Mouse (Mus musculus) urinary bladder, postnatal 4 days (tissue): ENCODE measurements around the gene Mamdc2.

Experiments used
- DNase-seq, 2 experiments: peaks; one replicate each; pipeline ENCODE4 v3.0.0; 2021 to 2022; ENCODE audit warnings: low spot score in 2 of 2

Mamdc2 gene

DNA sequence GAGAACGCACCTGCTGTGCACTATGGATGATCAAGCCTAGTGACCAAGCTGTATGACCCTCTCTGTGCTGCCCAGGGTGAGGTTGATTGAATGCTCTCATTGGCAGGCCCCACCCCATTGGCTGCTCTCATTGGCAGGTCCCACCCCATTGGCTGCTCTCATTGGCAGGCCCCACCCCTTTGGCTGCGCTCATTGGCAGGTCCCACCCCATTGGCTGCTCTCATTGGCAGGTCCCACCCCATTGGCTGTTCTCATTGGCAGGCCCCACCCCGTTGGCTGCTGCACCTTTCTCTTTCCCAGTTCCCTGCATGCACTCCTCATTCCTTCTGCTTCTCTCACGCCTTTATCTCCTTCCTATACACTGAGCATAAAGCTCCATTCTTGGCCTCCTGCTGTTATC, 12.5 kb downstream of the Mamdc2 start:
- DNase-seq = no peak

DNA sequence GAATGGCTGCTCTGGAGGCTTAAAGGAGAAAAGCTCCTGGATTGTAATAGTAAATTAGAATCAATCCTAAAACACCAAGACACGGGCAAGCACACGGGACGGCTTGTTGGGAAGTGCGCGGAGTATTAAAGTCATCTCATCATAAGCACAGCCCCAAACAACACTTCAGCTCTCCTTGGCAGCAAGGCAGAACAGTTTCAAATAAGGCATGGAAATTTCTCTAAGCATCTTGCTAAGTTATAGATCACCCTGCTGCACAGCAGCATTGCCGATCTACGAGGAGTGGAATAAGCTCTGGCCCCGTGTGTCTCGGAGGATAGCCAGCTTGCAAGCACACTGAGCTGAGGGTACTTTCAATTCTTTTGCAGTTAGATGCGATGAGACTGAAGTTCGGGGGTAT, 13.8 kb downstream of the Mamdc2 start:
- no peak for DNase-seq

DNA sequence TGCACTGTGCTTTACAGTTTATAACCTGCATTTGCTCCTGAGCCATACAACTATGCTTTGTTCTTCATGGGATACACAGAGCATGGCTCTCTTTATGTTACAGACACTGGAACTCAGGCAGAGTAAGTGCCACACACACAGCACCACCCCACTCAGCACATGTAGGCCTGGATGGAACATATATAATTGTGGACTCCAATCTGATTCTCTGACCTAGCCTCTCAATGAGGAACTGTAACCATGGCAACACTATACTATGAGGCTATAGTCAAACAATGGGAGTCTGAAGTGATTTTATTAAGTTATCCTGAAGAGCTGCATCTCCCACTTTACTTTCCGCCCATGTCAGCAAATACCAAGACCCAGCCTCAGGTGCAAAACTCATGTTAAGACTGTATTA, 30.6 kb downstream of the Mamdc2 start:
- no peak for DNase-seq

DNA sequence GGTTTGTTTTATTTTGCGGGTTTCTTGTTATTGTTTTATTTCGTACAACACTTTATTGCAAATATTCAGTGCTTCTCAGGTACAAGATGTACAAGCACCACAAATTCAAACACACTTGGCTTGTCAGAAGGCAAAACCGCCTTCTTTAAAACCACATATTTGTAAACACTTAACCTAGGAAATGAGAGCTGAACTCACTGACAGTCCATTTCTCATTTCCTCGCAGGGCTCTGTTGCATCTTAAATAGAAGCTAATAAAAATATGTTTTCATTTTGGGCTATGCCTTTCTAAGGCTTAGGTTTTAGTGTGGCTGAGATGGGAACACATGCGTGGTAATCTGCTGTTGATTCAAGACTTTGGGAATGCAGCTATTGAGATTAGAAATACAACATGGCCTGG, 37.4 kb downstream of the Mamdc2 start:
- no peak for DNase-seq

DNA sequence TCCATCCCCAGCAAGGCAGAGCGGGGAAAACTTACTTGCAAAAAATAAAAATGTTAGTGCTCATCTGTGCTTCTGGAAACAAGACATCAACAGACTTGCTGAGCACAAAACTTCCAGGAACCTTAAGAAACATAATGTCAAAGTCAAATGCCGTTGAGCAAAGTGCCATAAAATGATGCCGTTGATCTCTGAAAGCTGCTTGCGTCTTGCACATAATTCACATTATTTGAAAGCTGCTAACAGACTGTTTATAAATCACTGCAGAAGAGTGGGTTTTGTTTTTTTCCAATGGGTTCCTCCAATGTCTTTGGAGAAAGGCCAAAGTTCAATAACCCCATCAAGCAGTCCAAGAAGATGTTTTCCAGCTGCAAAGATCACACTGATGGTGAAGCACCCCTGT, 37.9 kb downstream of the Mamdc2 start:
- no peak for DNase-seq

DNA sequence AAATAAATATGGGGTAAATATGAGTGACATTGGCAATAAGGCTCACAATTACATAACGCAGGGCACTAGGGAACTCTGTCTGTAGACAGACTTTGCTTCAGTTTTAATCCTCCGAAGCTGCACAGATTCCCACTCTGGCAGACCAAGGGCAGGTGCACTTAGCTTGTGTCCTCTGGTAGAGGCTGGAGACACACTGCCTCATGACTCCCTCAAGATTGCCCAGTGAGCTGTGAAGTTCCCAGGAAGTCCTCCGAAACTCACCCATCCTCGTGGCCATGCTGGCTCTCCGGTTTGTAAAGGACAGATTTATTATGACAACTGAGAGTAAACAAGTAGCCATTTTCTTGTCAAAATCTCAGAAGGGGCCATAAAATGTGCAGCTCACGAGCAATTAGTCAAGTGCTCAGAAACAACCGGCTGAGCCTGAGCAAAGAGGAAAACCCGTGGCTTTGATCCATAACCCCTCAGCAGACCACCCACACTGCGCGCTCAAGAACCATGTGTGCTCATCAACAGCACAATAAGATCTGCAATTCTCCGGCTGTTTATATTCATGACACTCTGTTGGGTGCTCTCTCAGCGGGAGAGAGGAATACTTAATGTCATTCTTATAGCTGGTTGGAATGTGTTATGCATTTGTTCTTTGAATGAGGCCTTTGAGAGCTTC, 46.6 kb downstream of the Mamdc2 start:
- DNase-seq = peak in 1 of 2 experiments; percentile 26

DNA sequence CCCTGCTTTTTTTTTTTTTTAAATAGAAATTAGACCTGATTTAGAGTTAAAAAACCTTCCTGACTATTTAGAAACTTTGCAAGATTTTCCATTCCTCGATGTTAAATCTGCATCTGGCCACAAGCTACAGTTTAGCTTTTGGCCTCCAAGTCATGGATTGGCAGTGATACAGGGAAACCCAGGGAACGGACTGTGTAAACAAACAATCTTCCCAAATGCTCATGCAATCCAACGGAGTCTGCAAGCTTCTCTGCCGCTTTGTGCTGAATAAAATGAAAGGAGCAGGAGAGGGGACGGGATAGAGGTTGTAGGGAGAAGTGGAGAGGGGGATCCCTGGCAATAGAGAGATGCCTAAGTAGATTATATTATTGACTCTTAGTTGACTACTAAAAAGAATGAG, 47.8 kb downstream of the Mamdc2 start:
- peak in 1 of 2 experiments; percentile 39 for DNase-seq

DNA sequence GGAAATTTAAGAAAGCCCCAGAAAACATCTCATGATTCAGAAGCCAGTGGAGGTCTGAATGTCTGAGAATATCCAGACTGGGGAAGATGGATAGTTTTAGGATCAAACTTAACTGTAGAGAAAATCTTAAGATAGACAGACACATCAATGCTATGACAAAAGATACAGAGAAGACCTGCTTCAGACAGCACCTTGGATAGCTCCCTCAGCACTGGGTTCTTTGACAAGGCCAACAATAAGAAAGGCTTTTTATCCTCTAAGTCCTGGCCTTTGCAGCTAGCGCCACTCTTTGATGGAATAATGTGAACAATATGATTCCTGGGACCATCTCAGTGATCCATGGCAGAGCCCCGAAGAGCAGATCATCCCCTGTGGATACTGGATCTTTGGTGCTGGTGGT, 52.3 kb downstream of the Mamdc2 start:
- DNase-seq = no peak

DNA sequence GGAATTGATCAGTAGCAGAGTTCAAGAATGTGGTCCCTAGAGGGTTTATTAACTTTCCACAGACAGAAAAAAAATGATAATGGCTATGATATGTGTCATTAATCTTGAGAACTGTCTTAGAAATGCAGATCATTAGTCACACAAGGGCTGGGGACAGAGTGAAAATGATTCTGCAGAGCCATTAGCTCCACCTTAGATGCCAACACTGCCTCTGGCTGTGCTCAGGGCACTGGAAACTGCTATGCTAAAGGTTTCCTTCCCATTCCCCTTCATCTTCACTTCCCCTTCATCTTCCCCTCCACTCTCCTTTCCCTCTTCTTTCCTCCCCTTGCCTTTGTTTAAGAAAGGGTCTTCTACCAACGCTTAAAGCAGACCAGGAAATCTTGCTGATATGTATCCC, 53.6 kb downstream of the Mamdc2 start:
- no peak for DNase-seq

DNA sequence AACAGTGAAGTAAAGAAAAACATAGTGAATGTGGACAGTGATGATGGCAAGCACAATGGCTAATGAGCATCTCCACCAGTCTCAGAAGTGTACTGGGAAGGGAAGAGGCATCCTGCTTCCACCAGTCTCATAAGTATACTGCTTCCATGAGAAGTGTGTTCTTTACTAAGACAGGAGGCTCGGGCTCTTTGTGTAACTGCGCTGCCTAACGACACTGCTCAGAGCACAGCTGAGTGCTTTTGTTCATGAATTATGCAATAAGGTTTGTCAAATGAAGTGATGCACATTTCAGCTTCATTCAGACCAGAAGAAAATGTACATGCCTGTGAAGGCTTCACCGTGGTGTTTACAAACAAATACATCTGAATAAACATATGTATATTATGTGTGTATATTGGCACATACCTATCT, 59.4 kb downstream of the Mamdc2 start:
- DNase-seq = no peak

DNA sequence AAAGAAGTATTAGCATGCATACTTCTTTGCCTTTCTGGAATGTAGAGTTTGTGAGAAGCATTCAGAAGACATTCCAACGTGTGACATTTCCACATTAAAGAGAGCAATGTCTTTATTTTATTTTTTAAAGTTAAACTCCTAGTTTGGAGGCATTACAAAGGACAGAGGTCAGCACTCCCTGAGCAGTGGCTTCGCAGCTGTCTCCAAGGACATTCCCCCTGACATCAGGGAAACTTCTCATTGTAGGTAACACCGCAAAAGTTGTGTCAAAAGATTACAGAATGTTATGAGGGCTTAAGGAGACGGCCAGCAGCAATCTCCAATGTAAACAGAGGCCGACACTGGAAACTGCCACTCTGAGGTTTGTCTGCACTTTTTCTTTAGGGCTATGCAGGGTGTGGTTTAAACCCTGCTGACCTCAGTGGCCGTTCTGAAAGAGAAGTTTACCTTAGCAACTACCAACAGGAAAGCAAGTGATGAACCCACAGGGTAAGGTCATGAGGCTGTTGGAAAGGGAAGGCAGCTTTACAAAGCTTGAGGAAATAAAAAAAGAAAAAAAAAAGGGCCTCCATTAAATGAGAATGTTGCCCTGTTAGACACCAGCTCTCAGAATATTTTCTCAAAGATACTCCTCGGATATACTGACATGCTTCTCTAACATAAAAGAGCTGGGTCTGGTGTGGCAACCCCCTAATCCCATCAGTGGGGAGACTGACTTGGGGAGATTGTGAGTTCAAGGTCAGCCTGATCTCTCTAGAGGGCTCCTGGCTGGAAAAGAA, 60.0 kb downstream of the Mamdc2 start:
- no peak for DNase-seq

DNA sequence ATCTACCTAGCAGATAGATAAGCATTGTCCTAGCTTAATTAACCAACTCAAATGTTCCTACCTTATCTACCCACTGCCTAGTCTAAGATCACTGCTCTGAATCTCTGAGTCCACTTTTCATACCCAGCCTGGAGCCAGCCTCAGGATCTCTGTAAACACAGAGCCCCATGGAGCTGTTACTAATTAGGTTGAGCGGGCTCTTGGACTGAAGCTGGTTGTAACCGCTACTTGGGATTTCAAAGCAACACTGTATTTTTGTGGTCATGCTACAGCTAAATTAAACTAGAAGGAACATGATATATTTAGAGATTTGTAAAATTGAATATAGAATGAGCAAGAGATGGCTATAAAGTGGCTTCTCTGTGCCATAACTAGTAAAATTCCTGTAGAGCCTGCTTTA, 65.8 kb downstream of the Mamdc2 start:
- DNase-seq = no peak

DNA sequence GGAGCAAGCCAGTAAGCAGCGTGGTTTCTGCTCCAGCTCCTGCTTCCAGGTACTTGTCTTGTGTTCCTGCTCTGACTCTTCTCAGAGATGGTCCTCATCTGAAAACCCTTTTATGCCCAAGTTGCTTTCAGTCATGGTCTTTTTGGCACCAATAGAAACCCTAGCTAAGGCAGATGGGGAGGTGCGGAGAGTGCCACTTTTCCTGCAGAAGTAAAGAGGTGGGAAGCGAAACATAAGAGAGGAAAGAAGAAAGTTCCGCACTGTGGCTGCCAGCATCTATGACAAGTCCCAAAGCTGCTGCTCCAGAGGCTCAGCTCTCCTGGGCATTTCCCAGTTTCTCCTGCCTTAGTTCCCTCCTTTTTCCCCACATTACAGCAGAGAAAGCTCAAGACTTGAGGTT, 67.3 kb downstream of the Mamdc2 start:
- no peak for DNase-seq

DNA sequence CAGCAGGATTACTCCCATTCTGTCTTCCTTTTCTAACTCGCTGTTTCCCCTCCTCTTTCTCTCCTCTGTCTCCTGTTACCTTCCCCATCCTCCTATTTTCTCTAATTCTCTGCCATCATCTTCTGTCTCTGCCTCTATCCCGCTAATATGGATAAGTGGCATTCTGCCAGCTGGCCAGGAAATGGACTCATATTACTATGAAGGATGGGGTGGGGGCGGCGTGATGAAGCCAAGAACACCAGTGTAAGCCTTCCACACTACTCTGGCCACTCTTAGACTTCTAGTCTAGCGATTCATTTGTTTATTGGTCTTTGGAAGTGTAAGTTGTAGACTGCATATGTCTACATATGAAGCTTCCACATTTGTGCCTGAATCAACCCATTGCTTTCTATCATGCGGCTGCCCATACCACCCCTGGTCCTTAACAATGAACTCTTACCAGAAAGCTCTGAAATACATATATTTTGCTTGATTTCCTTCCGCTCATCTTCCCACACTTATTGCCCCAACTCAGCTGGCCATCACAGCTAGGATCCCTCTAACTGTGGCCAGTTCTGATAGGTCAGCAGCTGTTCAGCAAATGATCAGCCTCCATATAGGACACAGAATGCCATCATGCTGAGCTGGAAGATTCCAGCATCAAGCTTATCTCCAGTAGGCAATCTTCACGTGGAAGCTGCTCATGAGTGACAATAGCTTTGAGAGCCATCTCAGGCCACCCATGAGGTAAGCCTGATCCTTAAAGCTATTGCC, 68.3 kb downstream of the Mamdc2 start:
- no peak for DNase-seq

DNA sequence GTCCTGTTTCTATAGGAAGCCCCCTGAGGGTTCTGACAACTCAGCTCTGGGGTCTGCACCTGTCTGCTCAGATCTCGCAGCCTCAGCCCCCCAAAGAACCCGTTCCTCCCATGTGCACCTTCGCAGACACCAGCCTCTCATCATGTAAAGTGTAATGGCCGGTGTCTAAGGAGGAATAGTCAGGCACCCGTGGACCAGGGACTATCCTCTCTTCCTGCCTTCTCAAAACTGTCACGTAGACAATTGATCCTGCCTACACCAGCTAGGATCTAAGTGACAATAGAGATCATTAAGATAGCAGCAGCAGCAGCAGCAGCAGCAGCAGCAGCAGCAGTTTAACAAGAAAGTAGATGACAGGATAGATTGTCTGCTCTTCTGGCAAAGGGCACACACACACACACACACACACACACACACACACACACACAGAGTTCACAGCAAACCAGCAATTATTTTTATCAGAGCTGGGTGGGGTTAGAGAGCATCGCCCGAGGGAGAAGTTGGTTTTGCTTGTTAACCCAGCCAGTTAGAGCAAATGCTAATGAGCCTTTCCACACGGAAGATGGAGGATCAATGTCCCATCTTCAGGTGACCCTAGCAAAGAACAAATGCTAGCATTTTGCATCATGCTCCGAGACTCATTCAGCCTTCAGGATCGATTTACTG, 71.6 kb downstream of the Mamdc2 start:
- DNase-seq = no peak

DNA sequence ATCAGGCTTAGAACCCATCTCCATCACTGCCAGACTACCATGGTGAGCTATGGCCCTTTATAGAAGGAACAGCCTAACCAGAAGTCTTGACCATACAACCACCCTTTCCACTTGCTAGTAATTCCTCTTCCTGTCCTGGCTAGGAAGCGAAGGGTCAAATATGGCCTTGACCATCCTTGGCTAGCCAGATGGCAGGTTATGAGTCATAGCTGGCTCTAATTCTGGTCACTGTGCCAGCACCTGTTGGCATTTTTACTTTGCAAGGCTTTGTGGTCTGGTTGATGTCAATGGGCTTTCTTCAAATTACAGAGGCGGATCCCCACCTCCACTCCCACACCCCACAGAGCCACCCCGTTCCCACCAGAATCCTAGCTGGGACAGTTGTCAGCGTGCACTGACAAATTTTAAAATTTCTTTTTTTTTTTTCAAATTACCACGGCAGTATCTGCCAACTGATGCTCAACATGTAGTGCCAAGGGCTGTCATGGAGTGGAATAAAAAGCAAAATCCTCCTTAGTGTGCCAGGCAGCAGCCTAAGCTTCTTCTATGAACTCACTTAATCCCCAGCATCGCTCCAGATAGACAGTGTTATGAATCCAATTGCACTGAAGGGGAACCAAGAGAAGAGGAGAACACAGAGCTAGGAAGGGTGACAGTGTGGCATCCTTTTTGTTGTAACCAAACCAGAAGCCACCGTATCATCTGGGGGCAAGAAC, 73.1 kb downstream of the Mamdc2 start:
- no peak for DNase-seq

DNA sequence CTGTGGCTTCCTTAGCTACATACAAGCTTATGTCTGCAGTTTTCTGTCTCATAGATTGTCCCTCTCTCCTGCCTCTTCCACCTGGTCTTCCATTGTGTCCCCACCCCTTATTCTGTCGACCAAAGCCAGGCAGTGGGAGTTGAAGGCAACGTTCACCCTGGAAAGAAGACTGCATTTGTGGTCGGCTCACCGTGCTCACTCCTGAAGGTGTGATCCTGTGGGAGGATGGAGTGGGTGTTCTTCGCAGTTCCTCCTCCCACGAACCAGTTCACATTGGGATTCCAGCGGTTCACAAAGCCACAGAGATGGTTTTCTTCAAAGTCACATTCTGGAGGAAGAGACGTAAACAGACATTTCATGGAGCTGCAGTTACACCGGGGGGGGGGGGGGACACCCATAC, 74.5 kb downstream of the Mamdc2 start:
- no peak for DNase-seq

DNA sequence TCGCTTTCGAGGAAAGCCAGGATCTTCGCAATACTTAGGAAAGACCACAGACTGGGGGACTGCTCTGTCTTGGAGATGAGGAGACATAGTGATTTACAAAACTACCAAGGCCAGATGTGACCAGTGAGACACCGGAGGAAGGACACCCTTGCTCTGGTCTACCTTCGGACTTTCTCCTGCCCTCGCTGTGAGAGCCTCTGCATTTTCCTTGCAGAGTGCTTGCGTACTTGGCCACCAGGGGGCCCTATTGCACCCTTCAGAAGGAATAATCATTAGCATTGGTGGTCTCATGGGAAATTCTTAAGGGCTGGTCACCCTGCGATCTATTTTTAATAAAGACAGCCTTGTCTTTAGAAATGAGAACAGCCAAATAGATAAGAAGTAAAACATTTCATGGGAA, 75.0 kb downstream of the Mamdc2 start:
- peak; percentile 55 to 77 for DNase-seq

DNA sequence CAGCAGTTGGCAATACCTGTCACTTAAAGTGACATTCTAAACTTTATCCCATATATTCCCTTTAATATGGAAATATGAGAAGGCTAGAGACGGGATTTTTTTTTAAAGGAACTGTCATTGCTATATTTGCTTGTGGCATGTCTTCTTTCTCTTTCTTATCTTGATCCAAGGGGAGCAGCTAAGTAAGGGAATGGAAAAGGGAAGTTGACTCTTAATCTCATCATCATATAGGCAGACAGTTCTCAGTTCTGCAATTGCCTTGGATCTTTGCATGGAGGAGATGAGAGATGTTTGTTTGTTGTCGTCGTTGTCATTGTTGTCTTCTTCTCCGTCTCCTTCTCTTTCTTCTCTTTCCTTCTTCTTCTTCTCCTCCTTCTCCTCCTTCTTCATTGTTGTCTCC, 79.0 kb downstream of the Mamdc2 start:
- no peak for DNase-seq

DNA sequence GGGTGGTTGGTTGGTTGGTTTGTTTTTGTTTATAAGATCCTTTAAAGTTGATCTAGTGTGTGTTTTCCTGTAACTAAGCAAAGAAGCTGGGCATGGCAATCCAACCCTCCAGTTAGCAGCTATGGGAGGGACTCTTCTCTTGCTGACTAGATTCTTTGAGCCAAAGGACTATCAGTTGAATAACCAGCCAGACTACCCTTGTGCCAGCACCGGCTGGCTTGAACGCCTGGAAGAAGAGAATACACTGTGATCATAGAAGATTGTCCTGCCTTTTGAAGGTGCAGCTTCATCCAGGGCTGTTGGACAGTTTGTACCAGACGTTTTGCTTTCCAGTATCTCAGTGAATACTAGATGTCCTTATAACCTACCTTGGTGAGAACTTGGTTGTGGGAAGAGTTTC, 86.2 kb downstream of the Mamdc2 start:
- DNase-seq = peak in 1 of 2 experiments; percentile 10

DNA sequence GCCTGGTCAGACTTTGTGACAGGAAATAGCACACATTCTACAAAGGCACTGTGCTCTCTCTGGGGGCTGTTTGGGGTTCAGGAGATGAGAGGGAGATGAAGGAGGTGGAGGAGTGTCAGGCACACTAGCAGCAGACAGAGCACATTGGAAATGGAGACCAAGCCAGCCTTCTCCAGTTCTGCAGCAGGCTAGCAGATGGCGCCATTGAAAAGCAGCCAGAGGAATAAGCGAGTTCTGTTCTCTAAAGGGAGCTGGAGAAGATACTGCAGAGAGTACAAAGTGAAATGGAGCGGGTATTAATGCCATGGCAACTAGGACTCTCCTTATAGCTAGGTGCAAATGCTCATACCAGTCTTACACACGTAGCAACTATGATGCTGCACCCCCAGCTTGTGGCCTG, 87.1 kb downstream of the Mamdc2 start:
- DNase-seq = peak in 1 of 2 experiments; percentile 44

DNA sequence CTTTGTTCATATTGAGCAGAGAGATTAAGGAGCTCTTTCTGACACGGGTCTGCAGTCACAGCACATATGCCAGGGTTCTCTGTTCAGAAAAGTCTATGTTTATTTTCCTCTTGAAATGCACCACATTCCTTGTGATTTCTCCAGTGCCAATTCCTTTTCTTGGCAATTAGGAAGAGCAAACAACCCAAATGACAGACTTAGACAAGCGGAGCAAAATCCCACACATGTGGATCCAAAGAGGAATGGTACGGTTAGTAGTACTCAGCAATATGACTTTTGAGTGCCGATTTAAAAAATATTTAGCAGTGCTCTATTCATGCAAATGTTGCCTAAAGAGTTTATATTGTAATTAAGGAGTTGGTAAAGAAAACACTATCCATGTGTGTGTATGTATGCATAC, 87.7 kb downstream of the Mamdc2 start:
- DNase-seq = no peak
